In the genomic region with DNA sequence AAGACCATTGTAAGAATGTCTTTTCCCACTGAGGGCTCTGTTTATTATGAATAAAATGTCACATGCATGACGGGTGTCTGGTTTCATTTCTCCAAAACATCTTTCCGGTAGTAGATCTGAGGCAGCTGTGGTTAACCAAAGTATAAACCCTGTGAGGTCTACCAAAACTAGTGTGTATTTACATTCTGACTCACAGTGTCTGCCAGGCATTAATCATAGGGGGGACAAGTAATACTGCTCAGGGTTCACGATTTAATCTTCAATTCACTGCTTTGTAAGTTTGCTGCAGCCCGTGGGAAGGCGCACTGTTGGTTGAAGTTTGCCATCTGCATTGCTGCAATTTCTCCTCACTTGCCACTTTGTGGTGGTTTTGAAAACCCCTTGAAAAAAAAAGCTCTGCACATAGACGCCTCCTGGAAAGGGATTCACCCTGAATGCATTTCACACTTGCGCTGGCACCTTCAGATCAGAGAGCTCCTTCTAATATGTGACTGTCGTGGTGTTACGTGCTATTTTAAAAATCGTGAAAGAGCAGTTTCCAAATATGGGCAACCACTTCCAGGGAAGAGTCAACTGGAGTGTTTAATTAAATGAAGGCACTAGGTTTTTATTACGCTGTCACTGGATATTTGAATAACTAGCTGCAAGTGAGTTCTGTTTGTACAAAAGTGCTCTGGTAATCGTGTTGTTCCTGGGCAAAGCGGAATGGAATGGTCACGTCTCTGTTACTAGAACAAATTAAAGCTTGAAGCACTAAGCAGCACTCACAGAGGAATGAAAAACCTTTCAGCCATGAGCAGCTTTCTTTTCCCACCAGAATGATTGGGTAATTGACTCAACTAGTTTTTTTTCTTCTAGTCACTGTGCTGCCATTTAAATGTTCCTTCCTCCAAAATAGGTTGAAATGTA, we compare ENCODE assay signal across 9 mouse cellular contexts. TPM values are rescaled to one million over a fixed set of nuclear protein-coding genes. Genes with fewer than 3 reads are reported as not detected.
DNase-seq lines count a peak whose midpoint lies in the region; ATAC-seq and TF ChIP-seq lines count a peak whose summit lies in the region.
"Had no signal": no experiment of that assay in that cellular context is flagged by ENCODE, and none has a peak within 500 bp of the region (broad histone marks: within the 10 kb centered on the region; RNA-seq: fewer than 3 reads in every experiment).

No protein-coding gene starts in this region.

- peaks cover 3% of the 10 kb centered on the region; the same call in 1 of the 2 replicates for H3K9me3 ChIP-seq in heart, postnatal 0 days (replicated peaks; ENCODE audit: control insufficient read depth, low read length)

- no peak for TF ChIP-seq CTCF in heart, postnatal 0 days (IDR thresholded peaks at IDR 0.05; ENCODE audit: low read depth)

- H3K27ac ChIP-seq in heart, postnatal 0 days (ENCODE audit: low read depth): no peak overlapping the region

- H3K4me1 ChIP-seq in heart, postnatal 0 days (ENCODE audit: control insufficient read depth, insufficient read depth): 0 out of 2 replicates have a peak, but pooled peaks cover 4% of the 10 kb centered on the region

- H3K9ac ChIP-seq in heart, postnatal 0 days (replicated peaks; ENCODE audit: low read depth, low read length): peak overlapping the region; percentile 44; the same call in 1 of the 2 replicates

- H3K36me3 ChIP-seq in heart, postnatal 0 days (replicated peaks; ENCODE audit: control insufficient read depth, insufficient read depth, low read length): no peaks in the 10 kb centered on the region

- no peak for DNase-seq in heart, postnatal 0 days (ENCODE audit: low spot score)
- no peak for DNase-seq in heart, postnatal 25 days (ENCODE audit: low spot score)
- DNase-seq in B cell, adult 2 months: peak; percentile 64 to 74
- peak; percentile 74 for DNase-seq in brain, adult 2 months (ENCODE audit: low read depth, low spot score)
- DNase-seq in monocyte, adult 2 months (ENCODE audit: low read depth in 1 of 2, low spot score in 2 of 2): peak; percentile 34 to 44
- DNase-seq in ovary, postnatal 10 days (ENCODE audit: low spot score): no peak
- DNase-seq in ovary, postnatal 36 days (ENCODE audit: low spot score): no peak
- no peak for DNase-seq in adrenal gland, adult 18-20 months (ENCODE audit: low spot score in 2 of 2)

- intact Hi-C loops in heart, postnatal 25 days (cut with DNase I): no loop called here

- H3K4me3 ChIP-seq in heart, postnatal 0 days (ENCODE audit: low read depth, low read length): no peak overlapping the region; the same call in 1 of the 2 replicates

- WGBS in heart, postnatal 0 days: 50% methylated on average over 14 of the region's 14 CpGs

- no peaks in the 10 kb centered on the region for H3K27me3 ChIP-seq in heart, postnatal 0 days (ENCODE audit: control insufficient read depth, insufficient read depth, low read length)

- no peak for TF ChIP-seq EP300 in heart, postnatal 0 days (IDR thresholded peaks at IDR 0.05; ENCODE audit: low read depth)

- H3K4me2 ChIP-seq in heart, postnatal 0 days (ENCODE audit: low read depth, low read length): peak overlapping the region; percentile 14; the same call in 1 of the 2 replicates
- H3K4me2 ChIP-seq: midbrain, embryonic 11.5 days had no signal

- ATAC-seq in heart, postnatal 0 days (ENCODE audit: insufficient read depth, low read depth): no peak

RNA-seq across cellular contexts. Expression of gene Map4k3, which starts 44.5 kb away (rescaled TPM):
- total RNA-seq in heart, postnatal 0 days (2014; rRNA removed; ENCODE audit: low replicate concordance): 38.0 and 44.4 TPM in 2 replicates
- polyA plus RNA-seq in heart, postnatal 0 days (2015; fragmentation: Nextera tagmentation; extraction: Ambion mirVana): 14.2 and 16.7 TPM in 2 replicates
- 10 to 100 TPM; 24.0 to 24.4 TPM for total RNA-seq in heart, postnatal 25 days (2021)
- 10 to 100 TPM; 37.5 to 40.7 TPM for total RNA-seq in adrenal gland, adult 18-20 months (2021)

Comparison
In these comparisons a context has a peak if more than half of its experiments do, and no peak if none do; other contexts are left out.
1. DNase-seq: peak in B cell, adult 2 months (2 of 2), brain, adult 2 months (single experiment) and monocyte, adult 2 months (2 of 2); none in heart, postnatal 0 days (single experiment), heart, postnatal 25 days (single experiment), ovary, postnatal 10 days (single experiment), ovary, postnatal 36 days (single experiment) and adrenal gland, adult 18-20 months (0 of 2).